Mouse (Mus musculus) T-helper 17 cell (primary cell): ENCODE measurements around the gene Kir3dl1.
"Not testable (repeated sequence)": the region's sequence is repeated elsewhere in the genome, so short reads cannot be mapped to it uniquely, and the experiment has no call there.

Experiments
- in situ Hi-C, 2 experiments: fragments of 300-600 bp; cut with MboI, MseI; formaldehyde crosslinking; loops; 1 replicate in 1 of 2; 2 replicates in 1 of 2; pipeline ENCODE4 v1.15.1; 2025; ENCODE audit warnings: high pct_unique_total_duplicates in 2 of 2

Gene Kir3dl1

DNA sequence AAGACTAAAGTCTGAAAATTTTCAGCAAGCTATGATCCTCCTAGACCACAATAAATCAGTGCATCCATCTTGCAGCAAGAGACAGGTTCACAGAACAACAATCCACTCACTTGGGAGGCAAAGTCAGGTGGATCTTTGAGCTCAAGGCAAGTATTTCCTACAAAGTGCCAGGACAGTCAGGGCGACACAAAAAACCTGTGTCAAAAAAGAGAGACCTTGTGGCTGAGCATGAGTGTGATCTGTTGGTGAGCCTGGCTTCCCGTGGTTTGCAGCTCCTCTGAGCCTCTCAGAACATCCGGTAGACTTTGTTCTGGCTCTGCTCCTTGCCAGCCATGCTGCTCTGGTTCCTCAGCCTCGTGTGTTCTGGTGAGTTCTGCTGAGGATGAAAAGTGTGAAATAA, at the start of gene Kir3dl1:
Gene Kir3dl1, plus strand, starts transcription at position 301 of the 400 bp plus-strand sequence.
- in situ Hi-C loops = loop anchor here in 1 of 2 experiments (5.0 kb wide), 1 partner anchor 50 kb away; no protein-coding TSS in a partner anchor

GRCm38 (mm10) chrX:136543956-136544355, 26.2 kb downstream of the Kir3dl1 start, which contains the start of gene Kir3dl2:
Gene Kir3dl2 (minus strand): TSS chrX:136544056.
- in situ Hi-C loops = not testable (repeated sequence)

- in situ Hi-C loops = not testable (repeated sequence)
Measured at GRCm38 (mm10) chrX:136569094-136569493, 51.3 kb downstream of the Kir3dl1 start.
